Mouse (Mus musculus) limb, embryonic 14.5 days (tissue): ENCODE results near the gene Med12. TPM values are rescaled to one million over a fixed set of nuclear protein-coding genes. Genes with fewer than 3 reads are reported as not detected.
A peak's percentile ranks its signal among the peaks of the same experiment; 100 is the strongest.

Experiments
- ATAC-seq: fragments of 200-750 bp; cut with Nextera tagmentation; 2 replicates; pipeline ENCODE4 v1.8.0; 2017; ENCODE audit warnings: low read depth, moderate number of reproducible peaks, moderate TSS enrichment; ENCODE audit not compliant: low FRiP score
- DNase-seq: peaks from one replicate; pipeline ENCODE4 v3.0.0-alpha.2; 2015; ENCODE audit warnings: low spot score
- H3K27ac ChIP-seq: fragments of 300-500 bp; sonication (generic); replicated peaks from 2 replicates; pipeline ENCODE4 v1.5.1; 2014; ENCODE audit warnings: low read depth, mild to moderate bottlenecking, low read length, moderate library complexity, mixed read lengths
- H3K27me3 ChIP-seq: fragments of 300-500 bp; sonication (generic); 2 replicates; pipeline ENCODE4 v1.6.1; 2014; ENCODE audit warnings: low read length, mixed read lengths; ENCODE audit not compliant: control insufficient read depth, insufficient read depth
- H3K36me3 ChIP-seq: fragments of 300-500 bp; sonication (generic); 2 replicates; pipeline ENCODE4 v1.6.1; 2014; ENCODE audit warnings: mild to moderate bottlenecking, low read length, moderate library complexity, mixed read lengths; ENCODE audit not compliant: control insufficient read depth, insufficient read depth
- H3K4me1 ChIP-seq: fragments of 300-500 bp; sonication (generic); 2 replicates; pipeline ENCODE4 v1.6.1; 2014; ENCODE audit warnings: antibody characterized with exemption, low read length, mixed read lengths; ENCODE audit not compliant: control insufficient read depth, insufficient read depth
- H3K4me2 ChIP-seq: fragments of 300-500 bp; sonication (generic); replicated peaks from 2 replicates; pipeline ENCODE4 v1.6.1; 2014; ENCODE audit warnings: low read depth, mild to moderate bottlenecking, low read length, moderate library complexity; ENCODE audit not compliant: severe bottlenecking
- H3K4me3 ChIP-seq: fragments of 300-500 bp; sonication (generic); replicated peaks from 2 replicates; pipeline ENCODE4 v1.5.1; 2014; ENCODE audit warnings: low read length
- H3K9ac ChIP-seq: fragments of 300-500 bp; sonication (generic); 2 replicates; pipeline ENCODE4 v1.6.1; 2014; ENCODE audit warnings: mild to moderate bottlenecking, low read depth, low read length, moderate library complexity; ENCODE audit not compliant: severe bottlenecking
- H3K9me3 ChIP-seq: fragments of 300-500 bp; sonication (generic); 2 replicates; pipeline ENCODE4 v1.6.1; 2016; ENCODE audit warnings: low read length; ENCODE audit not compliant: control insufficient read depth
- POLR2A ChIP-seq: fragments of 200-500 bp; IDR thresholded peaks from 2 replicates; pipeline ENCODE4 v1.8.0; 2012; ENCODE audit warnings: inconsistent platforms, mild to moderate bottlenecking, moderate library complexity, borderline replicate concordance; ENCODE audit not compliant: insufficient read depth, insufficient read length; ENCODE audit errors: extremely low read depth
- WGBS: fragments of 180-500 bp; shearing (Covaris S2); extraction: QIAGEN DNeasy Blood & Tissue Kit; methylation state at CpG from one replicate; pipeline ENCODE4 v1.1.7; 2014; 5-methylcytosine and 5-hydroxymethylcytosine counted together
- polyA plus RNA-seq, 2 experiments: library from polyadenylated mRNA; depleted of rRNA in 1 of 2; stranded (reverse) in 1 of 2; unstranded in 1 of 2; fragments of >200 nt; fragmentation: Nextera tagmentation in 1 of 2; extraction: Ambion mirVana in 1 of 2; gene quantifications; 2 replicates each; pipeline versions ENCODE4 v1.2.1 to v1.2.3; 2012 to 2014

Med12 gene
- polyA plus RNA-seq, 2 experiments = 41.7 to 122 TPM

DNA sequence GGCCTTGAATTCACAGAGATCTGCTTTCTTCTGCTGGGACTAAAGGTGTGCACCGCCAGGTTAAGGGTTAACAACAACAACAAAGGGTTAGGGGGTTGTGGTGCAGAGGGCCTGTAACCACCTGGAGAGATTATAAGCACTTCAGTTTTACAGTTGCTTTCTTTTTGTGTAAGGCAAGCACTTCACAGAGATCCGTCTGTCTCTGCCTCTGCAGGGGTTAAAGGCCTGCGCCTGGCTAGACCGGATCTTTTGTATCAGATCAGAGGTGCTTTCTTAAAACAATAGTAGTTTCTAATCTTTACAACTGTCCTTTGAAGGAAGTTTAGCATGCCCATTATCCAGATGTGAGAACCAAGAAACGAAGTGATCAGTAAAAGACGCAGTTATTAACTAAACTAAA lies 420 bp upstream of the Med12 start:
- Histone ChIP-seq H3K36me3 (peaks cover 20% of the 10 kb centered on the region; the same call in 1 of the 2 replicates), H3K27me3 (no peaks in the 10 kb centered on the region), H3K4me3 (peak overlapping the region; percentile 50), H3K9ac (peak overlapping the region; percentile 49), H3K4me2 (peak overlapping the region; percentile 43), H3K9me3 (no peaks in the 10 kb centered on the region), H3K27ac (no peak overlapping the region; the same call in 1 of the 2 replicates), H3K4me1 (no peaks in the 10 kb centered on the region)
- WGBS = 33% methylated on average over 6 of the region's 6 CpGs
- no peak for TF ChIP-seq POLR2A
- no peak for ATAC-seq
- DNase-seq = no peak

DNA sequence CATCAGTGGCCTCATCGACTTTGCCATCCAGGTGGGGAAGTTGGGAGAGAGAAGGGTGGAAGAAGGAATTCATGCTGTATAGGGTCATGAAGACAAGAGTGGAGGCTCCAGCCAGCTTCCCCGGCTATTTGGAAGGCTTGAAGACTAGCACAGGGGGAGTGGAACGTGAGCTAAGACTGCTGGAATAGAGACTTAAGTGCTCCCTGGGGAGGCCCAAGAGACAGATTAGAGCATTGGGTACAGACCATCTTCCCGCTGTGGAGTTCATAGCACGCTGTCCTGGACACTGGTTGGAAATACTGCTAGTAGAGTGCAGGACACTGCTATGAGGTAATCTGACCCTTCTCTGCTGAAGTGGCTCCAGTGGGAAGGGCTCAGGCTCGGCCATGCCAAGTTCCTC lies 9.0 kb downstream of the Med12 start:
- Histone ChIP-seq H3K4me1 (no peaks in the 10 kb centered on the region), H3K27me3 (no peaks in the 10 kb centered on the region; the same call in 1 of the 2 replicates), H3K36me3 (peaks cover 61% of the 10 kb centered on the region), H3K4me3 (no peak overlapping the region), H3K27ac (no peak overlapping the region), H3K9ac (no peak overlapping the region), H3K9me3 (no peaks in the 10 kb centered on the region), H3K4me2 (no peak overlapping the region)
- WGBS = 89% methylated on average over 6 of the region's 6 CpGs
- no peak for TF ChIP-seq POLR2A
- DNase-seq (no peak), ATAC-seq (no peak)

DNA sequence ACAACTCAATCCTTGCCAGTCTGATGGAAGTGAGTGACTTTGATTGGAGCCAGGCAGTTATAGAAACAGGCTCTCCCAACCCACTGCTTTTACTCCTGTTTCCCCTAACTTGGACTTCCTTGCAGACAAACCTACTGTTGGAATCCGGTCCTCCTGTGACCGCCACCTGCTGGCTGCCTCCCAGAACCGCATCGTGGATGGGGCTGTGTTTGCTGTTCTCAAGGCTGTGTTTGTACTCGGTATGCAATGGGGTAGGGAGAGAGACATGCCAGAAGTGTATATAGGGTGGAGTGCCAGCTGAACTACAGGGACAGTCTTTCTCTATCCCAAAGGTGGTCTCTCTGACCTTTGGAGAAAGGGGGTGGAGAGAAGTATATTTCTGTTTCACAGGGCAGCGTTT lies 11.7 kb downstream of the Med12 start:
- DNase-seq = peak; percentile 40

DNA sequence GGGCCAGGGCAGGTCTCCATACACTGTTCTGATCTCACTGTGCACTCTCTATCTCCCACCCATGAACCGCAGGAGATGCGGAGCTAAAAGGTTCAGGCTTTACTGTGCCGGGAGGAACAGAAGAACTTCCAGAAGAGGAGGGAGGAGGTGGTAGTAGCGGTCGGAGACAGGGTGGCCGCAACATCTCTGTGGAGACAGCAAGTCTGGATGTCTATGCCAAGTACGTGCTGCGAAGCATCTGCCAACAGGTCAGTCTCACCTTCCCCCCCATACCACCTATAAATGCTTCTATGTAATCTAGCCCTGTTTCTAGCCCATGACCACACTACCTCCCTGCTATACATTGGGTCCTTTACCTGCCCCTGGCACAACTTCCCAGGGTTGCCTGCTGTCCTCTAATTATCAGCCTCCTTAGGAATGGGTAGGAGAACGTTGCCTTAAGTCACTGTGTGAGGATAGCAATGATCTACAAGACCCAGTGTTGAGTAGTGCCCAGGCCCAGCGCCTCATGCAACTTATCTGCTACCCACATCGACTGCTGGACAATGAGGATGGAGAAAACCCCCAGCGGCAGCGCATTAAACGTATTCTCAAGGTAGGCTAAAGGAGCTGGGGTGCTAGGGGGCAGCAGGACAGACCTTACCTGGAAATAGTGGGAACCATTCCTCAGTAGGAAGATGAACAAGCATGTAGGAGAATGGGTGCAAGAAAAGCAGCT lies 12.3 kb downstream of the Med12 start:
- no peaks in the 10 kb centered on the region for H3K4me1 ChIP-seq
- no peak for TF ChIP-seq POLR2A
- H3K27ac ChIP-seq = no peak overlapping the region
- H3K4me3 ChIP-seq = no peak overlapping the region
- DNase-seq (no peak), ATAC-seq (no peak)
- H3K4me2 ChIP-seq = no peak overlapping the region
- H3K36me3 ChIP-seq = peaks cover 73% of the 10 kb centered on the region
- 89% methylated on average over 14 of the region's 14 CpGs for WGBS
- H3K27me3 ChIP-seq = no peaks in the 10 kb centered on the region; the same call in 1 of the 2 replicates
- no peaks in the 10 kb centered on the region for H3K9me3 ChIP-seq
- no peak overlapping the region for H3K9ac ChIP-seq

More for the DNA sequence above, 11.7 kb downstream of the Med12 start:
- peak; percentile 63; the same call in 1 of the 2 replicates for ATAC-seq
- Histone ChIP-seq H3K27ac (no peak overlapping the region), H3K4me3 (no peak overlapping the region), H3K27me3 (no peaks in the 10 kb centered on the region; the same call in 1 of the 2 replicates), H3K9ac (no peak overlapping the region), H3K4me1 (no peaks in the 10 kb centered on the region), H3K9me3 (no peaks in the 10 kb centered on the region), H3K36me3 (peaks cover 73% of the 10 kb centered on the region), H3K4me2 (no peak overlapping the region)
- WGBS = 24% methylated on average over 6 of the region's 6 CpGs
- no peak for TF ChIP-seq POLR2A

DNA sequence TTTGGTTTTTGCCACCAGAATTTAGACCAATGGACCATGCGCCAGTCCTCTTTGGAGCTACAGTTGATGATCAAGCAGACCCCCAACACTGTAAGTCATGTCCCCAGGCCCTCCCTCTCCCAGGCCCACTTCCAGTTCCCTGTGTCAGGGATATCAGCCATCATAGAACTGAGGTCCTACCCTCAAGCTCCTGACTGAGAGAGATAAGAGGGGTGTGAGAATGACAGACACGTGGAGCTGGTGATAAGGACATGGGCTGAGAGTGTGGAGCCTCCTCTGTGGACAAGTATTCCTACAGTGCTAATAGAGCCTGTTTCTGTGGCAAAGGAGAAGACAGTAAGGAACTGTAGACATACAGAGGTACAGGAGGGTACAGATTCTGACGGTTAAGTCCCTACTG lies 13.7 kb downstream of the Med12 start:
- no peak overlapping the region for H3K4me3 ChIP-seq
- no peaks in the 10 kb centered on the region for H3K9me3 ChIP-seq
- no peaks in the 10 kb centered on the region for H3K4me1 ChIP-seq
- WGBS = 90% methylated on average over 3 of the region's 3 CpGs
- H3K27me3 ChIP-seq = no peaks in the 10 kb centered on the region; the same call in 1 of the 2 replicates
- H3K4me2 ChIP-seq = no peak overlapping the region
- H3K27ac ChIP-seq = no peak overlapping the region
- no peak for TF ChIP-seq POLR2A
- no peak for ATAC-seq
- no peak for DNase-seq
- no peak overlapping the region for H3K9ac ChIP-seq
- peaks cover 77% of the 10 kb centered on the region for H3K36me3 ChIP-seq

DNA sequence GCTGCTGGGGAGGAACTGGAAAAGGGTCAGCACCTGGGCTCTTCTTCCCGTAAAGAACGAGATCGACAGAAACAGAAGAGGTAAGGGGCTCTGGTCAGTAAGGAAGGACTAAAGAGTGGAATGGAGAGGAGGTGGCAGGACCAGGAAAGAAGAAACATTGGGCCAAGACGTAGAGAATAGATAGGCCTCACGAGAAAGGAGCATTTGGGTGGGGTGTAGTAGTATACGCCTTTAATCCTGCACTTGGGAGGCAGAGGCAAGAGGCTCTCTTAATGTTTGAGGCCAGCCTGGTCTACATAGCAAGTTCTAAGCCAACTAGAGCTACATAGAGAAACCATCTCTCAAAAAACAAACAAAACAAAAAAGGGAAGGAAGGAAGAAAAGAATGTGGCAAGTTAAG lies 14.6 kb downstream of the Med12 start:
- no peaks in the 10 kb centered on the region for H3K4me1 ChIP-seq
- TF ChIP-seq POLR2A = no peak
- WGBS = 92% methylated on average over 6 of the region's 6 CpGs
- H3K27me3 ChIP-seq = no peaks in the 10 kb centered on the region; the same call in 1 of the 2 replicates
- H3K9ac ChIP-seq = no peak overlapping the region
- H3K4me2 ChIP-seq = no peak overlapping the region
- H3K9me3 ChIP-seq = no peaks in the 10 kb centered on the region
- DNase-seq = no peak
- H3K27ac ChIP-seq = no peak overlapping the region
- H3K4me3 ChIP-seq = no peak overlapping the region
- peaks cover 78% of the 10 kb centered on the region for H3K36me3 ChIP-seq
- no peak for ATAC-seq
